Mouse (Mus musculus) midbrain, embryonic 11.5 days (tissue): ENCODE measurements at regions not wholly inside any gene's neighbourhood (a gene's known extent, or its start where the extent isn't known, plus 50 kb on each side); places are given as distances from the start of the nearest gene placed in this dataset.

Experiments used
- ATAC-seq: fragments of 200-750 bp; cut with Nextera tagmentation; 2 replicates; pipeline ENCODE4 v1.8.0; 2017; ENCODE audit warnings: moderate TSS enrichment, moderate library complexity; ENCODE audit not compliant: low FRiP score
- DNase-seq: peaks from one replicate; pipeline ENCODE4 v3.0.0; 2015; ENCODE audit warnings: low spot score; ENCODE audit errors: missing footprints
- H3K27ac ChIP-seq: fragments of 300-500 bp; sonication (generic); 2 replicates; pipeline ENCODE4 v1.5.1; 2014; ENCODE audit warnings: low read depth, low read length
- H3K27me3 ChIP-seq: fragments of 300-500 bp; sonication (generic); 2 replicates; pipeline ENCODE4 v1.6.1; 2014; ENCODE audit warnings: mild to moderate bottlenecking, low read length, moderate library complexity, mixed read lengths; ENCODE audit not compliant: control insufficient read depth, insufficient read depth
- H3K36me3 ChIP-seq: fragments of 300-500 bp; sonication (generic); 2 replicates; pipeline ENCODE4 v1.6.1; 2014; ENCODE audit warnings: mild to moderate bottlenecking, low read length, moderate library complexity, mixed read lengths; ENCODE audit not compliant: control insufficient read depth, insufficient read depth
- H3K4me1 ChIP-seq: fragments of 300-500 bp; sonication (generic); 2 replicates; pipeline ENCODE4 v1.6.1; 2014; ENCODE audit warnings: low read length; ENCODE audit not compliant: control insufficient read depth, insufficient read depth
- H3K4me2 ChIP-seq: fragments of 300-500 bp; sonication (generic); 2 replicates; pipeline ENCODE4 v1.6.1; 2014; ENCODE audit warnings: mild to moderate bottlenecking, moderate library complexity
- H3K4me3 ChIP-seq: fragments of 300-500 bp; sonication (generic); 2 replicates; pipeline ENCODE4 v1.5.1; 2014; ENCODE audit warnings: low read depth, low read length
- H3K9ac ChIP-seq: fragments of 300-500 bp; sonication (generic); 2 replicates; pipeline ENCODE4 v1.6.1; 2014; ENCODE audit warnings: low read length
- H3K9me3 ChIP-seq: fragments of 300-500 bp; sonication (generic); 2 replicates; pipeline ENCODE4 v1.6.1; 2016; ENCODE audit warnings: low read length; ENCODE audit not compliant: control insufficient read depth
- WGBS: fragments of 180-500 bp; shearing (Covaris S2); extraction: QIAGEN DNeasy Blood & Tissue Kit; methylation state at CpG from one replicate; pipeline ENCODE4 v1.1.7; 2014; 5-methylcytosine and 5-hydroxymethylcytosine counted together

DNA sequence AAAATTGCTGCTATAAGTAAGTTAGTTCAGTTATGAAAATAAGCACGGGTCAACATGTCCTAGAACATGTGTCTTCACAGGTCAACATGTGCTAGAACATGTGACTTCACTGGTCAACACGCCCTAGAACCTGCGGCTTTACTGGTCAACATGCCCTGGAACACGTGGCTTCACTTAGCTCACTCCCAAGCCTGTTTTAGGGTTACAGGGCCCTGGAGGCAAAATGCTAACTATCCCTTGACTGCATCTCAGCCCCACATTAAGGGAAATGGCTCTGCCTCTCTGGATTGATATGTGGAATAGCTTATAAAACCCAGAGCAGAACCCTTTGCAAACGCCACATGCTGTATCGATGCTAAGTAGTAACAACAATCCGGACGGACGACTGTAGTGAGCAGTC, 67.8 kb downstream of the Nkx6-1 start:
- WGBS: 91% methylated on average over 9 of the region's 9 CpGs
- DNase-seq: peak; percentile 72
- no peak for ATAC-seq

DNA sequence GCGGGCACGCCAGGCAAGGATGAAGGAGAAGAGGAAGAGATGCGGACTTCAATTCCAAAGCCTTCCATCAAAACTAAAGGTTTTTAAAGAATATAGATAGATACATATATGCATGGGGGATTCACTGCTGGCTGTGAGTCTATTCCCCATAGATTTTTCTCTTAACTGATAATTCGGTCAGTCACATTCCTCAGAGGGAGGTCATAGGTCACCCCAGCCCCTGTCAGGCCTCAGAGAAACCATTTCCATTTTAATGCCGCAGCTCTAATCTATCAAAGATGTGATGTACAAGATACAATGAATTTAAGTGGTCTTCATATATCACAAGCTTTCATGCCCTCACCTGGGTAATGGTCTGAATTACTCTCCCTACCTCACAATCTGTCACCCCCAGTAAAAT, 73.6 kb downstream of the Nkx6-1 start:
- no peak overlapping the region for H3K4me2 ChIP-seq
- ATAC-seq (no peak), DNase-seq (peak; percentile 71)
- H3K36me3 ChIP-seq: no peaks in the 10 kb centered on the region
- H3K4me3 ChIP-seq: no peak overlapping the region
- no peak overlapping the region for H3K27ac ChIP-seq
- H3K9me3 ChIP-seq: no peaks in the 10 kb centered on the region
- no peak overlapping the region for H3K9ac ChIP-seq
- no peaks in the 10 kb centered on the region for H3K4me1 ChIP-seq
- WGBS: 77% methylated on average over 5 of the region's 5 CpGs
- no peaks in the 10 kb centered on the region for H3K27me3 ChIP-seq

More for the DNA sequence above, 67.8 kb downstream of the Nkx6-1 start:
- H3K36me3 ChIP-seq: no peaks in the 10 kb centered on the region
- H3K27me3 ChIP-seq: no peaks in the 10 kb centered on the region; the same call in 1 of the 2 replicates
- H3K9ac ChIP-seq: no peak overlapping the region
- H3K4me3 ChIP-seq: no peak overlapping the region
- no peaks in the 10 kb centered on the region for H3K4me1 ChIP-seq
- H3K27ac ChIP-seq: no peak overlapping the region
- no peak overlapping the region for H3K4me2 ChIP-seq
- H3K9me3 ChIP-seq: no peaks in the 10 kb centered on the region

DNA sequence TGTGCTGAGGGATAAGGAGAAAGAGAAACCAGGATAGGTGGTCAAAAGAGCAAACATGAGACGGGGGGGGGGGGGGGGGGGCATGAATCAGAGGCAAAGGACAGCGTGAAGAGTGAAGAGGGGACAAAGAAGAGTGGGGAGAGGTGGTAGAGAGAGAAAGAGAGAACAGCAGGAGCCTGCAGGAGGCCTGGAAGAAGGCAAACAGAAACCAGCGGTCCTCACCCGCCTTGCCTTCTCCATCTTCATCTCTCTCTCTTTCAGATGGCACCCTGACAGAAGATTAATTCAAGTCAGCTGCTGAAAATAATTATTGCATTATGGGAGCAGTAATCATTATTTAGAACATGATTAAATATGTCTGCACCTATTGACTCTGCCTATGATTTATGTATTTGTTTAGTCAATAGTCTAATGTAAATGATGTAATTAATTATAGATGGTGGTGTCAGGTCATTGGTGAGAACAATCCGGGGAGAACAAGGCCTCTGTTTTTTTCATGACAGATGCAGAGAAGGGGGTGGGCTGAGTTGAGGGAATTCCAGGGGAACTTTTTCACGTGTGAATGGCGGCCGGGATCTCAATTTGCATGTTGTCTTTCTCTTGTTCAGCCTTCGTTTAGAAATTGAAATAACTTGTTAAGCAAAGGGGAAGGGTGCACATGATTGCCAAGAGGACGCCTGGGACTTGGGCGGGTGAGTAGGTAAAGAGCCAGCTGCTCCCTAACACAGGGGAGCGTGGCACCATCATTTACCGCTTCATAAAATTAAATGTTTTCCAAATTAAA, 74.3 kb downstream of the Nkx6-1 start:
- H3K27me3 ChIP-seq: no peaks in the 10 kb centered on the region
- H3K27ac ChIP-seq: no peak overlapping the region
- DNase-seq (peak; percentile 67), ATAC-seq (0 out of 2 replicates have a peak, but pooled peaks have one; percentile 44)
- H3K4me1 ChIP-seq: no peaks in the 10 kb centered on the region
- no peaks in the 10 kb centered on the region for H3K36me3 ChIP-seq
- no peaks in the 10 kb centered on the region for H3K9me3 ChIP-seq
- no peak overlapping the region for H3K4me3 ChIP-seq
- 50% methylated on average over 12 of the region's 13 CpGs for WGBS
- no peak overlapping the region for H3K4me2 ChIP-seq
- H3K9ac ChIP-seq: no peak overlapping the region

DNA sequence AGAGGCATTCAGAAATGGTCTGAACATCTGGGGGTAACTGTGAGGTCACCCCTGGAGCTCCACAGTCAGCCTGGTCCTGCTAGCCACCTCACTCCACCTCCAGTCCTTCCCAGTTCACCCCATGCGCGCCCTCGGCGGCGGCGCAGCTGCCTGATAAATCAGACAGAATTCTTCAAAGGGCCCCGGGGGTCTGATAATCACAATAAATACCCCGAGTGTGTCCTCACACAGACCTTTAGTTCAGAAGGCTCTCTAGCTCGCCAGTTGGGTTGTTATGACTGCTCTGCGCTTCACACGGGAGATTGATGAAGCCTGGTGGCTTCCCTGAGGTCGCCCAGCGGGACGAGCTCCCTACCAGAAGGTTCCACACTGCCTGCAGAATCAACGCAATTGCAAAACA, 91.8 kb downstream of the Nkx6-1 start:
- no peaks in the 10 kb centered on the region for H3K9me3 ChIP-seq
- WGBS: 79% methylated on average over 15 of the region's 15 CpGs
- no peak overlapping the region for H3K4me3 ChIP-seq
- no peak overlapping the region for H3K27ac ChIP-seq
- no peak overlapping the region for H3K4me2 ChIP-seq
- DNase-seq (peak; percentile 75), ATAC-seq (no peak)
- no peaks in the 10 kb centered on the region for H3K36me3 ChIP-seq
- H3K4me1 ChIP-seq: no peaks in the 10 kb centered on the region
- H3K9ac ChIP-seq: no peak overlapping the region
- H3K27me3 ChIP-seq: peaks cover 28% of the 10 kb centered on the region

DNA sequence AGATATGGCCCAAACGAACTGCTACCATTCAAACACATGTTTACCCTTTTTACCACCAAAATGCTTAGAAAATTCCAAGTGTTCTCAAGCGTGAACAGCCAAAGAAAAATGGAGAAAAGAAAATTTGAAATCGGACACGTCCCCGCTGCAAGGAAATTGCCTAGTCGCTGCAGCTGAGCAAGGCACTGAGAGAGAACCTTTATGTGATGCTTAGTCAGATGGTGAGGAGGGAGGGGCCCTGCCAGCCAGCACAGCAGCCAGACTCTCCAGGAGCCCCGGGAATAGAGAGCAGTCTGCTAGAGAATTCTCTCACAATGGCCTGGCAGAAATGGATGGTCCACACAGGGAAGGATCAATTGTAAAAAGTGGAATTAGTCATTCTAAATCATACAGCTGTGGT, 99.0 kb downstream of the Nkx6-1 start:
- Histone ChIP-seq H3K27me3 (peaks cover 18% of the 10 kb centered on the region), H3K4me2 (no peak overlapping the region), H3K9me3 (no peaks in the 10 kb centered on the region), H3K27ac (no peak overlapping the region), H3K36me3 (no peaks in the 10 kb centered on the region), H3K9ac (no peak overlapping the region), H3K4me1 (no peaks in the 10 kb centered on the region; the same call in 1 of the 2 replicates), H3K4me3 (no peak overlapping the region)
- DNase-seq (peak; percentile 82), ATAC-seq (peak; percentile 55; the same call in 1 of the 2 replicates)
- WGBS: 27% methylated on average over 7 of the region's 7 CpGs

DNA sequence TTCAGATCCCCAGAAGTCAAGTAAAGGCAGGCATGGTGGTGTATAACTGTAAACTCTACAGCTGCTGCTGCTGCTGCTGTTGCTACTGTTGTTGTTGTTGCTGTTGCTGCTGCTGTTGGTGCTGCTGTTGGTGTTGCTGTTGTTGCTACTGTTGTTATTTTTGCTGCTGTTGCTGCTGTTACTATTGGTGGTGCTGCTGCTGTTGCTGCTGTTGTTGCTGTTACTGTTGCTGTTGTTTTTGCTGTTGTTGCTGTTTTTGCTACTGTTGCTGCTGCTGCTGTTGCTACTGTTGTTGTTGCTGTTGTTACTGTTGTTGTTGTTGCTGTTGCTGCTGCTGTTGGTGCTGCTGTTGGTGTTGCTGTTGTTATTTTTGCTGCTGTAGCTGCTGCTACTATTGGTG, 104.4 kb downstream of the Nkx6-1 start:
- H3K27ac ChIP-seq: no peak overlapping the region
- no peaks in the 10 kb centered on the region for H3K4me1 ChIP-seq
- no peak overlapping the region for H3K9ac ChIP-seq
- no peaks in the 10 kb centered on the region for H3K36me3 ChIP-seq
- H3K4me3 ChIP-seq: no peak overlapping the region
- DNase-seq (peak; percentile 59), ATAC-seq (no peak)
- peaks cover 5% of the 10 kb centered on the region; the same call in 1 of the 2 replicates for H3K27me3 ChIP-seq
- H3K9me3 ChIP-seq: no peaks in the 10 kb centered on the region; the same call in 1 of the 2 replicates
- no peak overlapping the region for H3K4me2 ChIP-seq

DNA sequence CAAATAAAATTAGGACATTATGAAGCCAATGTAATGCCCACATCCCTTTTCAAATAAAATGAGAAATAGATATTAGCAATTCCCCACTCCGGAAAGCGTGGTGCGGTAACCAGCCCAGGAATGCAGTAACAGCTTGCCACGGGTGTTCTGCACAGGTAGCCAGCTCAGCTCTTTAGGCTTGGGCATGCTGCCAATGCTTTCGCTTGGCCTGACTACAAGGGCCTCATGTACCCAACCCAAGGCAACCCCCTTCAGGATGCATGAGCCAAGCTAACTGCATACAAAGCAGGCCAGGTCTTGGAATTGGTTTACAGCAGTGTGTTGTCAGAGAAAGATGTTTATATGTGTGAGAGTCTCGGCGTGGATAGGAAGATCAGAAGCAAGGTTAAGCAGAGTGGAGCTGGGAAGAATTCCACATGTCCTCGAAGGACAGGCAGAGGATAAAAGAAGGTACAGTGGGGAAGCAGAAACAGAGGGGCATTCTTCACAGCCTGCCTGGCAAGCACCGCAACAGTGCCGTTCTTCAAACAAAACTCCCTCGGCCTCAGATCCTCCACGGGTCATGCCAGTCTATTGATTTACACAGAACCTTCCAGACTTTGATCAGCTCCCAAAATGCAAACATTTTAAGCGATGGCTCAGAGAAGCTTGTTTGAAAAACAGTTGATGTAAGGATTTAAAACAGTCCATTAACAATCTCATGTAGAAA, 106.4 kb downstream of the Nkx6-1 start:
- no peaks in the 10 kb centered on the region for H3K4me1 ChIP-seq
- ATAC-seq: no peak
- H3K27me3 ChIP-seq: peaks cover 5% of the 10 kb centered on the region; the same call in 1 of the 2 replicates
- H3K4me2 ChIP-seq: no peak overlapping the region
- 86% methylated on average over 13 of the region's 13 CpGs for WGBS
- H3K27ac ChIP-seq: no peak overlapping the region
- H3K9ac ChIP-seq: no peak overlapping the region
- H3K9me3 ChIP-seq: no peaks in the 10 kb centered on the region; the same call in 1 of the 2 replicates
- H3K36me3 ChIP-seq: no peaks in the 10 kb centered on the region
- no peak overlapping the region for H3K4me3 ChIP-seq
- peak; percentile 77 for DNase-seq

DNA sequence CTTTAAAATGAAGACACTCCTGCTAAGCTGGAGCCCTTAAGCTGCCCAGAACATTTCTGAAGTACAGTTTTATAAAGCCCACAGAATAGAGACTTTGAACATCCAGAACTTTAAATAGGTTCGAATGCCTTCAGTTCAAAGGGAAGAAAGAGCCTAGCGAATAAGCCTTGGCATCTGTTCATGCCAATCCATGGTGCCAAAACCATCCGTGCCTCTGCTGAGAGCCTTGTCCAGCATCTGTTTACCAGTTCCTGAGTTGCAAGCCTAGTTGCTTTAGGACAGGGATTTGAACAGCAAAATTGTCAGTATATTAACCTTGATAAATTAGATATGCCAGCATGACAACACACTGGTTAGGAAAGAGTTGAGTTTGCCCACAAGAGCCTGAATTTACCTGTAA, 107.6 kb downstream of the Nkx6-1 start:
- Histone ChIP-seq H3K4me1 (no peaks in the 10 kb centered on the region), H3K27ac (no peak overlapping the region), H3K4me3 (no peak overlapping the region), H3K9ac (no peak overlapping the region), H3K4me2 (no peak overlapping the region), H3K9me3 (no peaks in the 10 kb centered on the region; the same call in 1 of the 2 replicates), H3K36me3 (no peaks in the 10 kb centered on the region), H3K27me3 (peaks cover 8% of the 10 kb centered on the region; the same call in 1 of the 2 replicates)
- 96% methylated on average over 3 of the region's 3 CpGs for WGBS
- DNase-seq: no peak
- no peak for ATAC-seq

DNA sequence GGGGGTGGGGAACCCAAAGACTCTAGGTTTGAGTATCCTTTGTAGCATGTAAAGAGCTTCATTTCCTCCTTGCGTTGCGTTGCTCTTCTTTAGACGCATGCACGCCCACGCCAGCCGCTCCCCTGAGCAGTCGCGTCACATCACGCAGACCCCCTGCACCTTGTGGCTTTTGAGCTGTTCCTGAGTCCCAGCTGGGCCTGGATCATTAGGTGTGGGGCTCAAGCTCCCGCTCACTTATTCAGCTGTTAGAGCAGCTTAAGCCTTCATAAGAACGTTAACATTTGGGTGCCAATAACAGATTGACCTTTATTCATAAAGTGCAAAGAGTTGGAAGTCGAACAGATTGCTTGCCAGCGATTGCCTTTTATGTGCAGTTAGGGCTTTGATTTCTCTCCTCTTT, 121.5 kb downstream of the Nkx6-1 start:
- Histone ChIP-seq H3K9ac (no peak overlapping the region), H3K27ac (no peak overlapping the region), H3K36me3 (no peaks in the 10 kb centered on the region), H3K4me3 (no peak overlapping the region), H3K4me2 (no peak overlapping the region), H3K27me3 (peaks cover 89% of the 10 kb centered on the region), H3K4me1 (peaks cover 17% of the 10 kb centered on the region), H3K9me3 (no peaks in the 10 kb centered on the region)
- WGBS: 3% methylated on average over 13 of the region's 13 CpGs
- DNase-seq: peak; percentile 89
- ATAC-seq: peak; percentile 60
